Mouse (Mus musculus) retina, postnatal 7 days (tissue): ENCODE measurements at regions not wholly inside any gene's neighbourhood (a gene's known extent, or its start where the extent isn't known, plus 50 kb on each side); places are given as distances from the start of the nearest gene placed in this dataset.

ENCODE experiments used
- DNase-seq: peaks from one replicate; pipeline ENCODE4 v3.0.0-alpha.2; 2012; ENCODE audit warnings: low read depth, low spot score

DNA sequence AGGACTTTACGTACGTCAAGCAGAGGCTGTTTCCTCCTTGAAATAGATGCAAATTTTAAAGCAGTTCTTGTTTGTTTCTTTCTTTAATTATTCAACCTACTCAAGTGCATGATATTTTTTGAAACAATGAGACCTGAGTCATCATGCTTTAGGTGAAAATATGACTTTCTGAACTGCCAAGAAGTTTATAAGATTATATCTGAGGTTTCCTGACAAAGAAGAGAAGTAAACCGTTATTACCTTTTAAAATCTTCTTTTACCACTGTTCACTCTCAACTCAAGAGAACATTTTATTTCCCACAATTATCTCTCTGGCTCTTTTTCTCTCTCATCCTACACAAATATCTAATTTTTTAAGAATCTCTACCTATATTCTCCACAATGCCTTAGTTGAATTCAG is 258.3 kb downstream of the H2afb1 start:
- no peak for DNase-seq

DNA sequence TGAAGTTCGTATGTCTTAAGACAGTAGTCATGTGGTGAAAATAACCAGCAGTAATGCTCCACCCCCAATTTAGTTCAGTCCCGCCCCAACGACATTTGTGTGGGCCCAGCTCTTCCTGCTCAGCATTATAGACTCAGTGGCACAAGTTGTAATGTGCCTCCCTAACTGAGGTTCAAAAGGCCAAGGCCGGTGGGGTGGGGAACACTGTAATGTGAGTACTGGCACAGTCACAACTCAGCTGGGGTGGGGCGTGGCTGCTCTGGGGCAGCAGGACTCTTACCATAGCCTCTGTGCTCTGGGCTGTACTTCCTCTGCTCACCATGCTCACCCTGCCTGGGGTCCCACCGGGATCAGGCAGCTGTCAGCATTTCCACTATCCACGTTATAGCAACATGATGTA is 283.9 kb downstream of the H2afb1 start:
- DNase-seq, result no peak

DNA sequence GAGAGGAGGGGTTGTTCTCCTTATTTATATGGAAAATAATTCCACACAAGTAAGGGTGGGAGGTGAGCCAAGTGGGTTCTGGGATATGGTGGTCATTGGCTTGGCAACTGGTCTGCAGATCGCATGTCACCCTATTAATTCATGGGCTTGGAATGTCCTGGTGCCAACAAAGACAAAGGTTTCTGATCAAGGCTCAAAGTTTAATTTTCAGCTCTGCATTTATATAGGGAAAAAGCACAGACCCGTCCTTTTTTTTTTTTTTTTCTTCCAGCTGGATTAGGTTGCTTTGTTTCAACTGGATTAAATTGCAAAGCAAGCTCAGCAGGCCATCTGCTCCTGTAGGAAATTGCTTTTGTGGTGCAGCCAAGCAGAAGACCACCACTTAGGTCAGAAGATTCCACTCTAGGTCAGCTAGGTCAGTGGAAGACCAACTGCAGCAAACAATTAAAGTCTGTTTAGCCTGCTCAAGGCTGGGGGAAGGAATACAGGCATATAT is 285.2 kb downstream of the H2afb1 start:
- DNase-seq, result peak; percentile 8
